Mouse (Mus musculus): ENCODE measurements around the gene Iqsec3. TPM values are rescaled to one million over a fixed set of nuclear protein-coding genes. Genes with fewer than 3 reads are reported as not detected.
A peak's percentile ranks its signal among the peaks of the same experiment; 100 is the strongest.

Gene Iqsec3
- total RNA-seq, 2 experiments from 2014 or later = 0.41 to 0.70 TPM

DNA sequence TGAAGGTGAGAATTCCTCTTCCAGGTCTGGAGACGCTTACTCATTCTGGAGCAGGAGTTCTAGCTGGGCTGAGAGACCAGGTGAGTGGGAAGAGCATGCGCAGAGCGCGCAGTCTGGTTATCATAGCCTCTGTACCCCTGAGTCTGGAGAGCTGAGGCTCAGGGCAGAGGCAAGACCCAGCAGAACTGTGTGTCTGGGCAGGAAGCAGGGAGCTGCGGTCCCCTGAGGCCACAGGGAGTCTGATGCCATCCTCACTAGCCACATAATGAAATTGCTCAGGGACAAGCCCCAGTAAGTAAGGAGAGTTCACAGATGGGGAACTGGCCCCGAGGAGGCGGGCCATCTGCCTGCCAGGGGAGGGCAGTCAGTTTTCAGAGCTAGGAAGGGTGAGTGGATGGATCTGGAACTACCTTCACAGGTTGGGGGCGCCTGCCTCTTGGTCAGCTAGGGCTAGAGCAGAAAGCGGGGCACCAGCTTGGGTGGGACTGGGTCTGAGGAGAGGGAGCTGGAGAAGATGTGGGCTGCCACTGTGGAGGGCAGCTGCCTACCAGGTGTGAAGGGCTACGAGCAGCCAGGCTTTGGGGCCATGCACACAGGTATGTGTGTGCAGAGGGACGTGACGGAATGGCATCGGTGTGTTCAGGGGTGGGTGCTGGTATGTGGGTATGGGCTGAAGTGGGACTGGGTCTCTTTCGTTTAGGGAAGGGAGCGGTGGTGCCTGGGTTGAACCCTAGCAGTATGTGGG lies 130.3 kb downstream of the Iqsec3 start, which contains the start of gene Slc6a12:
Gene Slc6a12 (plus strand): TSS at position 51 of the 745 bp plus-strand sequence.
- H3K4me3 ChIP-seq = no peak within 1 kb of the TSS
- DNase-seq = no peak
- H3K27ac ChIP-seq = no peak within 1 kb of the TSS
- no peak for TF ChIP-seq CTCF (IDR thresholded peaks at IDR 0.05)
- intact Hi-C loops (cut with DNase I) = no loop called here

DNA sequence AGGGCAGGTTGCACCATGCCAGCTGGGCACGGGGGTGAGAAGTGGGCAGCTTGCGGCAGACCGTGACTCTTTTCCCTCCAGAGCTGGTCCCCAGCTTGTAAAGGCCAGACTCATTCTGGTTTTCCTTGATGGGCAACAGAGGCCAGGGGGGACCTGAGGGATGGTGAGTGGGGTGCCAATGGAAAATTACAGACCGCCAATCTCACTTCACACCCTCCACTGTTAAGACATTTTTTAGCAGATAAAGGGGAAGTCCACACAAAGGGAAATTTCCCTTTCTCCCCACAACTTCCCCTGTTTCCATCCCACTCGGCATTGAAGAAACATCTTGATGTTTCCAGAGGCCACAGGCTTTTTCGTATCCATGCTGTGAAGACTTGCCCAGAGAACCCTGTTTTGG lies 131.8 kb downstream of the Iqsec3 start:
- TF ChIP-seq CTCF (IDR thresholded peaks at IDR 0.05) = no peak
- DNase-seq = no peak
- Histone ChIP-seq H3K27ac (no peak overlapping the region), H3K4me3 (no peak overlapping the region)
- intact Hi-C loops (cut with DNase I) = no loop called here

DNA sequence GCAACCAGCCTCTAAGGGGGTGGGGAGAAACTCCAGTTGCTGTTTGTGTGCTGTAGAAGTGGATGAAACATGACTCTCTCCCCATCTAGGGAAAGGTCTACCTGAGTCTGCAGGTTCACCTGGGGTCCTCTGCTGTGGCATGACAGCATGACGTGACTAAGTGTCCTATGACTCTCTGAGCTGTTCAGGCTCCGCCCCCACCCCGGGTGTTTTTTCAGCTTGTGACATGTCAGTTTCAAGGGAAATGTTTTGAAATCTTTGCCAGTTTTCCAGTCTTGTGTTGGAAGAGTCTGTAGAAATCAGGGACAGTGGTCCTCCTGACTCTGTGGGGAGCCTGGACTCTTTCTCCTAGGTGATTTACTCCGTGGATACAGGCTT lies 135.0 kb downstream of the Iqsec3 start:
- Histone ChIP-seq H3K4me3 (no peak overlapping the region), H3K27ac (no peak overlapping the region)
- intact Hi-C loops (cut with DNase I) = loop anchor here (1.0 to 2.0 kb wide), 2 partner anchors 28 to 195 kb away; no protein-coding TSS in a partner anchor
- TF ChIP-seq CTCF (IDR thresholded peaks at IDR 0.05) = no peak
- DNase-seq = no peak

DNA sequence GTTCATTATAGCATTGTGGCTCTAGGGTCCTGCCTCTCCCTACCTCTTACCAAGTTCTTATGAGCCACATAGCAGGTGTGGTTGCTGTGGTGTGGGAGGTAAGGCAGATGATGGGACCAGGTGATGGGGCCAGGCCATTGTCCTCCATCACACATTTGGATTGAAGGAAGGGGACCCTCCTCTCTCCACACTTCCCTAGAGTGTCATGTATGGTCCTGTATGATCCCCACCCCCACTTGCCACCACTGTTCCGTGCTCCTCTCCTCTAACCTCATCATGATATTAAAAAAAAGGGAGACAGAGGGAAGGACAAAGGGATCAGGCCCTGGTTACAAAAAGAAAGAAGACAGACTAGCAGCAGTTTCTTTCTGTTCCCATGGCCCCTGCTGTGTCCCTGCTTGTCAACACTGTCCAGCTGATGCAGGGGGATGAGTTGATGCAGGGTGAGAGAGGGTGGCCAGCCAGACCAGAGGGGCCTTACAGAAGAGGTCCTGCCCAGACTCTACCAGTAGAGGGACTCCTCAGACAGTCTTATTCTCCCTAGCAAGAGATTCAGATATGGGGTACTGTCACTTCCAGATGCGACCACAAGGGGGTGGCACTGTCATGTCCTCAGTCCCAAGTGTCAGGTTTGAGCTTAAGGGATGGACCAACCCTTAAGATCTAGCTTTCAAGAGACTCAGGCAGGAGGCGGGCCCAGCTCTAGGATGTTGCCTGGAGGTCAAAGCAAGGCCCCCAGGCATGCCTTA lies 135.5 kb downstream of the Iqsec3 start:
- DNase-seq = peak; percentile 84
- H3K27ac ChIP-seq = no peak overlapping the region
- H3K4me3 ChIP-seq = no peak overlapping the region
- intact Hi-C loops (cut with DNase I) = loop anchor here (1.0 to 2.0 kb wide), 2 partner anchors 29 to 195 kb away; no protein-coding TSS in a partner anchor
- TF ChIP-seq CTCF (IDR thresholded peaks at IDR 0.05) = peak; percentile 88

DNA sequence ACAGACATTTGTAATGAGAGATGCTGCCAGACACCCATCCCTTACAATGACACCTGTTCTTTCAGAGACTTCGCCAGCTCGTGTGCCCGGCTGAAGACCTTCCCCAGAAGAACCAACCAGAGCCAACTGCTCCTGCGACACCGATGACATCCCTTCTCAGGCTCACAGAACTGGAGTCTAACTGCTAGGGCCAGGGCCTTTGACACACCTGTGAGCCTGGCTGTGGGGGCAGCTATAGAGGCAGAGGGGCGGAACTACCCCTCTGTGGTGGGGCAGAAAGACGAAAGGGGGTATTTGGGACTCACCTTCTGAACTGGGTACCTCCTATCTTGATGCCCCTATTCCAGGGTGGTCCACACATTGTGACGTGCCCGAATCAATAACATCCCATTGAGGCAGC lies 136.2 kb downstream of the Iqsec3 start:
- H3K27ac ChIP-seq = no peak overlapping the region
- intact Hi-C loops (cut with DNase I) = no loop called here
- no peak for DNase-seq
- no peak for TF ChIP-seq CTCF (IDR thresholded peaks at IDR 0.05)
- no peak overlapping the region for H3K4me3 ChIP-seq

DNA sequence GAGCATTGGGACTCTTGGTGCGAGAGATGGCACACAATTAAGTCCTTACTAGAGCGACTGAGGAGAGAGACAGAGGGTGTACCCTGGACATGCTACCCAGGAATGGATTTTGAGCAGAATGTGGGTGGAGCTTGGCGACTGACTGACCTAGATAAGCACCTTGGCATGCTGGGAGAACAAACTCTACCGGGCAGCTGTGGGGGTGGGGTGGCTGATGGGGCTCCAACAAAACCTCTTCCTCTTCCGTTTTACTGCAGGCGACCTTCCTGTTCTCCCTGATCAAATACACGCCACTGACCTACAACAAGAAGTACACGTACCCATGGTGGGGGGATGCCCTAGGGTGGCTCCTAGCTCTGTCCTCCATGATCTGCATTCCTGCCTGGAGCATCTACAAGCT lies 136.9 kb downstream of the Iqsec3 start:
- DNase-seq = peak; percentile 28
- no peak overlapping the region for H3K27ac ChIP-seq
- H3K4me3 ChIP-seq = no peak overlapping the region
- intact Hi-C loops (cut with DNase I) = no loop called here
- no peak for TF ChIP-seq CTCF (IDR thresholded peaks at IDR 0.05)

DNA sequence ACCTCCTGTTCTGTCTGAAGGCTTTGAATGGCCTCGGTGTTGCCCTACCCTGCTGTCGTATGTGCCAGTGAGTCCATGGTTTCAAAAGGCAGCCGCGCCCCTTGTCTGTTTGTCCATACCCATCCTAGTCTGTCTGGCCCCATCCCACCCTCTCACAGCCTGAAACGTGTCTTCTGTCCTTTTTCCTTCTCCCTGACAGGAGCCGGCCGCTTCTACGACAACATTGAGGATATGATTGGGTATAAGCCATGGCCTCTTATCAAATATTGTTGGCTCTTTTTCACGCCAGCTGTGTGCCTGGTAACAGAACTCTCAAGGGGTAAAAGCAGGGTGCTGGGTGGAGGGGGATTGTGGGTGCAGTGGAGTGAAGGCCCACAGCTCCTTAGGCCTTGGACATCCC lies 137.6 kb downstream of the Iqsec3 start:
- no peak overlapping the region for H3K27ac ChIP-seq
- no peak for TF ChIP-seq CTCF (IDR thresholded peaks at IDR 0.05)
- intact Hi-C loops (cut with DNase I) = no loop called here
- DNase-seq = peak; percentile 8
- H3K4me3 ChIP-seq = no peak overlapping the region

DNA sequence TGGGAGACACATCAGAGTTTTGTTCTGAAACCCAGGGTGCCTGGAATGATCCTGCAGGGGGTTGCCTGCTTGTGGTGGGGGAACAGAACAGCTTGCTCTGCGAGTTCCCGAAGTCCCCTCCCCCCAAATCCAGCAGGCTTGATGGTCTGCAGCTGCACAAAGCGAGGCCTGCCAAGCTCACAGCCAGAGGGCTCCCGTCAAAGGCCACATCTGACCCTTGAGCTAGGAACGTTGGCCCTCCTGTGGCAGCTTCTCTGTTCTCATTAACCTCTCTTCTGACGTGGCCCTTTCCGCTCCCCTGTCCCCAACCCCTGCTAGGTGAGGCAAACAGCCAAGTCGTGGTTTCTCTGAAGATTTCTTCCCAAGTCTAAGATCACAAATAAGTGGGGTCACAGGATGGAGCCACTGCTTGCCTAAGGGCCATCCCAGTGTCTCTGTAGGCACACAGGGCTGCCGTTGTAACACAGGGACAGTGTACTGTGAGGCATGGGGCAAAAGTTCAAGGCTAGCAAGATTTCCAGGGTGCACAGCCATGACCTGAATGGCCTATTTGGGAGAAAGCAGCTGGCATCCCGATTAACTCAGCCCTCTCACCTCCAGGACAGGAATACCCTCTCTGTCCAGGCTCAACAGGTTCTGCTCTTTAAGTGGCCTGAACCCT lies 143.5 kb downstream of the Iqsec3 start:
- TF ChIP-seq CTCF (IDR thresholded peaks at IDR 0.05) = no peak
- intact Hi-C loops (cut with DNase I) = loop anchor here (5.0 kb wide), 1 partner anchor 58 kb away; no protein-coding TSS in a partner anchor
- no peak for DNase-seq
- Histone ChIP-seq H3K4me3 (no peak overlapping the region), H3K27ac (no peak overlapping the region)

DNA sequence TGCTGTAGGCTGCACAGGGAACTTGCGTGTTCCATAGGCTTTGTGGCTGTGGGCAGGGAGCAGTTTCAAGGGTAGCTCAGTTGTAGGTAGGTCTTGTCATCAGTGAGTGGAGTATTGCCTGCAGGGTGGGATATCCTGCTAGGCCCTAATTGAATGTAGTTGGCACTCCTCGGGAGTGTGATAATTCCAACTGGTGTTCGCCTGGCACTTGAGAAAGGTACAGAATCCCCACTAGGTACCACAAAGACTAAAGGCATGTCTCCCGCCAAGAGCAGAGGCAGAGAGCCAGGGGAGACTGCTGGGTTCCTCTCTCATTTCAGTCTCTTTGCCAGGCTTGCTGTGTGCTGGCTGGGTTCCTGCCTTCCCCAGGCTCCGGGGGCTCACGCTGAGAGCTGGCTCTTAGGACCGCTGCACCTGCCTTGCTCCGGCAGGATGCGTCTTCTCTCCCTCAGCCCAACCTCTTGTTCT lies 145.0 kb downstream of the Iqsec3 start:
- DNase-seq = peak; percentile 76
- intact Hi-C loops (cut with DNase I) = loop anchor here (5.0 kb wide), 1 partner anchor 56 kb away; no protein-coding TSS in a partner anchor
- no peak overlapping the region for H3K4me3 ChIP-seq
- TF ChIP-seq CTCF (IDR thresholded peaks at IDR 0.05) = no peak
- no peak overlapping the region for H3K27ac ChIP-seq

DNA sequence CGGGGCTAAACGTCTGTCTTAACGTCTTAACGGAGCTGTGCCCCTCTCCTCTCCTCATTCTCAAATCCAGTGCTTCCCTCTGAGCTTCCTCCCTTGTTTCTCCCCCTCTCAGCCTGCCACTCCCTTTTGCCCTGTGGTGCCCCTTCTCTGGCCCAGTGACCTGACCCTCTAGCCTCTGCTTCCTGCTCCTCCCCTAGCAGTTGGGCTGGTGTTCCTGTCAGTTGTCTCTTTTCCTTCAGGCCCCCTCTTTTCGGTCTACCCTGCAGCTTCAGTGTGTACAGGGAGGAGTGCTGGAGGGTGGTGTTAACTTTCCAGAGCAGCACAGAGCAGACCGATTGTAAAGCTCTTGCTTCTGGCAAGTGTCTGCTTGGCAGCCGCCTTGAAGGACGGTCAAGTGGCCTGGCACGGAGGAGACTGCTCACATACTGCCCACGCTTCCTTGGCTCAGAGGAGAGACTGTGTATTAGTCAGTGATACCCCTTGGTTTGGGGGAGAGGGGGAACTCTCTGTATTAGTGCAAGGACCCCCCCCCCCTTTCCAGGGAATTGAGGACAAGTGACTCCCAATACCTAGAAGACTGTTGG lies 146.9 kb downstream of the Iqsec3 start:
- intact Hi-C loops (cut with DNase I) = loop anchor here (5.0 kb wide), 1 partner anchor 54 kb away; no protein-coding TSS in a partner anchor
- Histone ChIP-seq H3K4me3 (peak overlapping the region; percentile 38), H3K27ac (0 out of 2 replicates have a peak overlapping the region, but pooled peaks have one; percentile 25)
- no peak for TF ChIP-seq CTCF (IDR thresholded peaks at IDR 0.05)
- DNase-seq = peak; percentile 74

DNA sequence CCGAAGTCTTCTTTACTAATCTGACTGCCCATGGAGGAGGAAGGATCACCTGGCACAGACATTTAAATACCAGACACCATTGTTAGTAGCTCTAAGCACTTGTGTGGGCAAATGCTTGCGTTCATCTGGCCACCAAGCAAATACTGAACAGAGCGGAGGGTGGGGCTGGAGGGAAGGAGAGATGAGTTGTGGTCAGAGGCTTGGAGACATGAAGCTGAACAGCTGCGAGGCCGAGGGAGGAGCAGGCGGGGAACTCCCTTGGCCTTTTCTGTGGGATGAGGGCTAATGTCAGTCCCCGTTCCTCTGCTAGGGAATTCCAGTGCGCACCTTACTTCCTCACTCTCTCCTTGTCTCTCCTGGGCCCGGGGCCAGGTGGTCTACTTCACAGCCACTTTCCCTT lies 147.7 kb downstream of the Iqsec3 start:
- no peak overlapping the region for H3K4me3 ChIP-seq
- no peak overlapping the region for H3K27ac ChIP-seq
- intact Hi-C loops (cut with DNase I) = loop anchor here (5.0 kb wide), 1 partner anchor 53 kb away; no protein-coding TSS in a partner anchor
- peak; percentile 47 for DNase-seq
- TF ChIP-seq CTCF (IDR thresholded peaks at IDR 0.05) = no peak

DNA sequence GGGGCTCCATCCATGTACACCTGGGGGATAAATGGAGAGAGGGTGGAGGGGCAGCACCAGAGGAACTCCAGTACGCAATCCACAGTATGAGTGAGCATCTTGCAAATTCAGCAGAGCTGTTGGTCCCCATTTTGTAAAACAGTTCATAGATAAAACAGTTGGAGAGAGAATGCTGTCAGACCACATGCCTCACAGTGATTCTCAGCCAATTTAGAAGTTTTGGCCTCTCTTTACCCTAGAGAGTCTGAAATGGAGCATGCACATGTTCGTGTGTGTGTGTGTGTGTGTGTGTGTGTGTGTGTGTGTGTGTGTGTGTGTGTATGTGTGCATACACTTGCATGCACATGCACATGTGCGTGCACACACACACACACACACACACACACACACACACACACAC lies 148.2 kb downstream of the Iqsec3 start:
- intact Hi-C loops (cut with DNase I) = loop anchor here (5.0 kb wide), 1 partner anchor 53 kb away; no protein-coding TSS in a partner anchor
- TF ChIP-seq CTCF (IDR thresholded peaks at IDR 0.05) = no peak
- no peak for DNase-seq
- H3K4me3 ChIP-seq = no peak overlapping the region
- no peak overlapping the region for H3K27ac ChIP-seq

Small RNAs within 50 kb of the gene (microRNA-seq; reads per million reads assigned to microRNA genes)
- not detected for gene Gm24855

Other genes with a start within 250 kb of the Iqsec3 start
- 1 to 10 TPM in 1 of 2 experiments, under 1 TPM in 1; 0.89 to 1.5 TPM for gene Usp18, start 227.8 kb downstream of the Iqsec3 start, total RNA-seq (2021)
- gene Slc6a13, start 173.5 kb downstream of the Iqsec3 start, total RNA-seq (2021) = under 1 TPM; 0.20 to 0.46 TPM
- under 1 TPM; 0.11 to 0.20 TPM for gene Slc6a12, start 130.6 kb downstream of the Iqsec3 start, total RNA-seq (2021)
- not detected for gene A2m, start 161.7 kb upstream of the Iqsec3 start, total RNA-seq (2021)